Mouse (Mus musculus) hindbrain, embryonic 10.5 days (tissue): ENCODE results near the gene Kif7. TPM values are rescaled to one million over a fixed set of nuclear protein-coding genes. Genes with fewer than 3 reads are reported as not detected.

Source experiments
- DNase-seq: peaks from one replicate; pipeline ENCODE4 v3.0.0-alpha.2; 2017; ENCODE audit warnings: low spot score
- H3K27ac ChIP-seq: fragments of 300-500 bp; sonication (generic); 2 replicates; pipeline ENCODE4 v1.5.1; 2016; ENCODE audit warnings: mild to moderate bottlenecking, moderate library complexity
- H3K27me3 ChIP-seq: fragments of 300-500 bp; sonication (generic); 2 replicates; pipeline ENCODE4 v1.6.1; 2016; ENCODE audit warnings: mild to moderate bottlenecking; ENCODE audit not compliant: poor library complexity, insufficient read depth, severe bottlenecking
- H3K36me3 ChIP-seq: fragments of 300-500 bp; sonication (generic); 2 replicates; pipeline ENCODE4 v1.6.1; 2016; ENCODE audit warnings: mild to moderate bottlenecking, moderate library complexity
- H3K4me1 ChIP-seq: fragments of 300-500 bp; sonication (generic); replicated peaks from 2 replicates; pipeline ENCODE4 v1.6.1; 2016; ENCODE audit warnings: mild to moderate bottlenecking
- H3K4me3 ChIP-seq: fragments of 300-500 bp; sonication (generic); 2 replicates; pipeline ENCODE4 v1.5.1; 2016; ENCODE audit warnings: mild to moderate bottlenecking, moderate library complexity
- H3K9me3 ChIP-seq: fragments of 300-500 bp; sonication (generic); 2 replicates; pipeline ENCODE4 v1.6.1; 2016; ENCODE audit warnings: mild to moderate bottlenecking, moderate library complexity
- WGBS: fragments of 180-500 bp; shearing (Covaris S2); methylation state at CpG from one replicate; pipeline ENCODE4 v1.1.7; 2016; 5-methylcytosine and 5-hydroxymethylcytosine counted together
- polyA plus RNA-seq: library from polyadenylated mRNA; unstranded; fragments of >200 nt; fragmentation: Nextera tagmentation; extraction: Ambion mirVana; gene quantifications from 2 replicates; pipeline ENCODE4 v1.2.1, GENCODE M21; 2016

Kif7 gene
- polyA plus RNA-seq, 1 experiment from 2014 or later, result 5.2 TPM

- peaks cover 7% of the 10 kb centered on the region for H3K27me3 ChIP-seq
- no peak overlapping the region for H3K27ac ChIP-seq
- no peak for DNase-seq
- H3K36me3 ChIP-seq, result peaks cover 24% of the 10 kb centered on the region
- H3K9me3 ChIP-seq, result no peaks in the 10 kb centered on the region
- H3K4me1 ChIP-seq, result peaks cover 15% of the 10 kb centered on the region
- H3K4me3 ChIP-seq, result no peak overlapping the region
- 79% methylated on average over 4 of the region's 4 CpGs for WGBS
Measured at GRCm38 (mm10) chr7:79740279-79740678, 24.8 kb upstream of the Kif7 start.

GRCm38 (mm10) chr7:79738913-79739312 is 23.4 kb upstream of the Kif7 start:
- WGBS, result 95% methylated on average over 2 of the region's 2 CpGs
- Histone ChIP-seq H3K36me3 (peaks cover 29% of the 10 kb centered on the region), H3K4me1 (peaks cover 15% of the 10 kb centered on the region), H3K4me3 (no peak overlapping the region), H3K9me3 (no peaks in the 10 kb centered on the region), H3K27ac (no peak overlapping the region), H3K27me3 (peaks cover 7% of the 10 kb centered on the region; the same call in 1 of the 2 replicates)
- DNase-seq, result no peak

- WGBS, result 92% methylated on average over 14 of the region's 14 CpGs
Measured at GRCm38 (mm10) chr7:79736511-79736910, 21.0 kb upstream of the Kif7 start.

GRCm38 (mm10) chr7:79734563-79734962 is 19.0 kb upstream of the Kif7 start:
- 85% methylated on average over 8 of the region's 8 CpGs for WGBS
- H3K36me3 ChIP-seq, result peaks cover 26% of the 10 kb centered on the region
- H3K27me3 ChIP-seq, result peaks cover 17% of the 10 kb centered on the region
- no peaks in the 10 kb centered on the region for H3K4me1 ChIP-seq
- no peak overlapping the region for H3K27ac ChIP-seq
- no peak for DNase-seq
- H3K4me3 ChIP-seq, result no peak overlapping the region
- no peaks in the 10 kb centered on the region for H3K9me3 ChIP-seq

More at GRCm38 (mm10) chr7:79736511-79736910, 21.0 kb upstream of the Kif7 start:
- Histone ChIP-seq H3K27me3 (peaks cover 8% of the 10 kb centered on the region), H3K4me1 (no peaks in the 10 kb centered on the region), H3K27ac (no peak overlapping the region), H3K36me3 (peaks cover 29% of the 10 kb centered on the region), H3K4me3 (no peak overlapping the region), H3K9me3 (no peaks in the 10 kb centered on the region)
- no peak for DNase-seq

- Histone ChIP-seq H3K9me3 (no peaks in the 10 kb centered on the region), H3K27me3 (peaks cover 29% of the 10 kb centered on the region), H3K4me1 (no peaks in the 10 kb centered on the region; the same call in 1 of the 2 replicates), H3K36me3 (peaks cover 22% of the 10 kb centered on the region), H3K27ac (no peak within 1 kb of the TSS), H3K4me3 (no peak within 1 kb of the TSS)
- no peak for DNase-seq
- 55% methylated on average over 4 of the region's 4 CpGs for WGBS
Measured at GRCm38 (mm10) chr7:79732622-79733021, 17.1 kb upstream of the Kif7 start, which contains the start of gene Plin1. Gene Plin1, minus strand, starts transcription at chr7:79732903.

- Histone ChIP-seq H3K4me1 (no peaks in the 10 kb centered on the region; the same call in 1 of the 2 replicates), H3K9me3 (no peaks in the 10 kb centered on the region), H3K4me3 (no peak overlapping the region), H3K27ac (no peak overlapping the region), H3K27me3 (peaks cover 32% of the 10 kb centered on the region), H3K36me3 (peaks cover 10% of the 10 kb centered on the region)
- DNase-seq, result no peak
- 80% methylated on average over 13 of the region's 13 CpGs for WGBS
Measured at GRCm38 (mm10) chr7:79731438-79731837, 15.9 kb upstream of the Kif7 start.

- DNase-seq, result no peak
- peaks cover 3% of the 10 kb centered on the region; the same call in 1 of the 2 replicates for H3K36me3 ChIP-seq
- peaks cover 46% of the 10 kb centered on the region for H3K27me3 ChIP-seq
- no peak overlapping the region for H3K4me3 ChIP-seq
- H3K9me3 ChIP-seq, result no peaks in the 10 kb centered on the region
- H3K27ac ChIP-seq, result no peak overlapping the region
- no peaks in the 10 kb centered on the region; the same call in 1 of the 2 replicates for H3K4me1 ChIP-seq
- 71% methylated on average over 11 of the region's 11 CpGs for WGBS
Measured at GRCm38 (mm10) chr7:79729743-79730370, 14.3 kb upstream of the Kif7 start.

- no peaks in the 10 kb centered on the region for H3K9me3 ChIP-seq
- 10% methylated on average over 8 of the region's 8 CpGs for WGBS
- no peaks in the 10 kb centered on the region; the same call in 1 of the 2 replicates for H3K4me1 ChIP-seq
- H3K36me3 ChIP-seq, result no peaks in the 10 kb centered on the region
- H3K27me3 ChIP-seq, result peaks cover 46% of the 10 kb centered on the region
- H3K27ac ChIP-seq, result no peak overlapping the region
- H3K4me3 ChIP-seq, result no peak overlapping the region
- peak; percentile 84 for DNase-seq
Measured at GRCm38 (mm10) chr7:79729169-79729568, 13.6 kb upstream of the Kif7 start.

- H3K27me3 ChIP-seq, result peaks cover 53% of the 10 kb centered on the region
- no peaks in the 10 kb centered on the region for H3K9me3 ChIP-seq
- H3K27ac ChIP-seq, result no peak overlapping the region
- no peaks in the 10 kb centered on the region for H3K36me3 ChIP-seq
- no peaks in the 10 kb centered on the region; the same call in 1 of the 2 replicates for H3K4me1 ChIP-seq
- 30% methylated on average over 6 of the region's 6 CpGs for WGBS
- peak; percentile 78 for DNase-seq
- H3K4me3 ChIP-seq, result no peak overlapping the region
Measured at GRCm38 (mm10) chr7:79728219-79728618, 12.7 kb upstream of the Kif7 start.

- WGBS, result 19% methylated on average over 2 of the region's 2 CpGs
- Histone ChIP-seq H3K36me3 (no peaks in the 10 kb centered on the region), H3K4me1 (peaks cover 1% of the 10 kb centered on the region), H3K4me3 (no peak overlapping the region), H3K9me3 (no peaks in the 10 kb centered on the region), H3K27me3 (peaks cover 64% of the 10 kb centered on the region), H3K27ac (no peak overlapping the region)
- DNase-seq, result peak; percentile 59
Measured at GRCm38 (mm10) chr7:79727091-79727490, 11.6 kb upstream of the Kif7 start.

GRCm38 (mm10) chr7:79721386-79721977 is 6.0 kb upstream of the Kif7 start:
- peaks cover 83% of the 10 kb centered on the region for H3K27me3 ChIP-seq
- no peaks in the 10 kb centered on the region for H3K9me3 ChIP-seq
- WGBS, result under 1% methylated on average over 48 of the region's 48 CpGs
- H3K4me1 ChIP-seq, result peaks cover 12% of the 10 kb centered on the region
- peak overlapping the region; percentile 77 for H3K27ac ChIP-seq
- peak; percentile 69 for DNase-seq
- peak overlapping the region; percentile 64 for H3K4me3 ChIP-seq
- no peaks in the 10 kb centered on the region for H3K36me3 ChIP-seq

GRCm38 (mm10) chr7:79710831-79711230 is 4.7 kb downstream of the Kif7 start:
- Histone ChIP-seq H3K27me3 (peaks cover 38% of the 10 kb centered on the region), H3K4me1 (peaks cover 28% of the 10 kb centered on the region), H3K9me3 (no peaks in the 10 kb centered on the region), H3K4me3 (peak overlapping the region; percentile 56), H3K36me3 (peaks cover 40% of the 10 kb centered on the region), H3K27ac (no peak overlapping the region)
- WGBS, result 26% methylated on average over 17 of the region's 17 CpGs
- peak; percentile 22 for DNase-seq

GRCm38 (mm10) chr7:79710130-79710607 is 5.4 kb downstream of the Kif7 start:
- Histone ChIP-seq H3K27me3 (peaks cover 38% of the 10 kb centered on the region), H3K9me3 (no peaks in the 10 kb centered on the region), H3K27ac (peak overlapping the region; percentile 58), H3K36me3 (peaks cover 44% of the 10 kb centered on the region), H3K4me3 (peak overlapping the region; percentile 56), H3K4me1 (peaks cover 21% of the 10 kb centered on the region)
- DNase-seq, result peak; percentile 76
- WGBS, result 1% methylated on average over 55 of the region's 55 CpGs
